Mouse (Mus musculus) bone marrow, adult 2 months (tissue): ENCODE measurements around the gene Olfr17. TPM values are rescaled to one million over a fixed set of nuclear protein-coding genes. Genes with fewer than 3 reads are reported as not detected.
"Not testable (repeated sequence)": the region's sequence is repeated elsewhere in the genome, so short reads cannot be mapped to it uniquely, and the experiment has no call there.

Experiments
- H3K27ac ChIP-seq: fragments of 200-500 bp; 2 replicates; pipeline ENCODE4 v1.5.1; 2012; ENCODE audit warnings: low read depth, mild to moderate bottlenecking, control low read depth, inconsistent platforms, low read length; ENCODE audit not compliant: control insufficient read depth, poor library complexity, insufficient read depth
- H3K4me1 ChIP-seq: fragments of 200-500 bp; 2 replicates; pipeline ENCODE4 v1.6.1; 2011; ENCODE audit warnings: low read length; ENCODE audit not compliant: control insufficient read depth, insufficient read depth
- H3K4me3 ChIP-seq: fragments of 200-500 bp; replicated peaks from 2 replicates; pipeline ENCODE3; 2011; ENCODE audit warnings: mild to moderate bottlenecking, low read depth, low read length, control low read depth; ENCODE audit not compliant: control insufficient read depth
- CTCF ChIP-seq: fragments of 200-500 bp; IDR thresholded peaks from 2 replicates; pipeline ENCODE4 v1.5.1; 2011; ENCODE audit warnings: low read length, control low read depth; ENCODE audit not compliant: control insufficient read depth, insufficient read depth
- POLR2A ChIP-seq: fragments of 200-500 bp; IDR thresholded peaks from 2 replicates; pipeline ENCODE4 v1.6.1; 2011; ENCODE audit warnings: low read depth, mild to moderate bottlenecking, control low read depth, low read length, borderline replicate concordance; ENCODE audit not compliant: control insufficient read depth
- WGBS: fragments of 180-500 bp; shearing (Covaris S2); methylation state at CpG from one replicate; pipeline ENCODE4 v1.1.7; 2018; 5-methylcytosine and 5-hydroxymethylcytosine counted together
- polyA plus RNA-seq: library from polyadenylated mRNA; stranded (reverse); fragments of >200 nt; gene quantifications from 2 replicates; pipeline ENCODE4 v1.2.4, GENCODE M21; 2011; ENCODE audit warnings: low replicate concordance; ENCODE audit not compliant: missing spikeins, insufficient read depth, insufficient read length

The Olfr17 gene
- not detected in 2 replicates for polyA plus RNA-seq

- TF ChIP-seq POLR2A (no peak), CTCF (no peak)
- H3K4me1 ChIP-seq: no peaks in the 10 kb centered on the region
- WGBS: 48% methylated on average over 1 of the region's 1 CpGs
These were observed at the start of gene Olfr17 for GRCm38 (mm10) chr7:107092920-107093319. TSS of gene Olfr17 (plus strand) at chr7:107093220.

GRCm38 (mm10) chr7:107044407-107044806 lies 48.6 kb upstream of the Olfr17 start:
- H3K4me1 ChIP-seq: no peaks in the 10 kb centered on the region
- no peak for TF ChIP-seq POLR2A
- TF ChIP-seq CTCF: no peak
- H3K27ac ChIP-seq: no peak overlapping the region
- 0% methylated on average over 1 of the region's 1 CpGs for WGBS
- no peak overlapping the region for H3K4me3 ChIP-seq

More at GRCm38 (mm10) chr7:107092920-107093319, at the start of gene Olfr17:
- no peak within 1 kb of the TSS for H3K4me3 ChIP-seq
- H3K27ac ChIP-seq: no peak within 1 kb of the TSS

- H3K4me1 ChIP-seq: no peaks in the 10 kb centered on the region
- no peak overlapping the region for H3K4me3 ChIP-seq
- no peak for TF ChIP-seq POLR2A
- TF ChIP-seq CTCF: no peak
- under 1% methylated on average over 5 of the region's 5 CpGs for WGBS
- no peak overlapping the region for H3K27ac ChIP-seq
These were observed 47.2 kb upstream of the Olfr17 start for GRCm38 (mm10) chr7:107045833-107046232.

- 22% methylated on average over 3 of the region's 3 CpGs for WGBS
- Histone ChIP-seq H3K4me3 (no peak overlapping the region), H3K4me1 (no peaks in the 10 kb centered on the region), H3K27ac (no peak overlapping the region)
- TF ChIP-seq POLR2A (no peak), CTCF (no peak)
These were observed 45.4 kb upstream of the Olfr17 start for GRCm38 (mm10) chr7:107047578-107047977.

GRCm38 (mm10) chr7:107070681-107071080 lies 22.3 kb upstream of the Olfr17 start, which contains the start of gene Olfr714:
TSS of gene Olfr714 (plus strand) at chr7:107070981.
- no peaks in the 10 kb centered on the region for H3K4me1 ChIP-seq
- TF ChIP-seq POLR2A (no peak), CTCF (no peak)
- 83% methylated on average over 2 of the region's 2 CpGs for WGBS
- H3K4me3 ChIP-seq: no peak within 1 kb of the TSS
- no peak within 1 kb of the TSS for H3K27ac ChIP-seq

- H3K27ac ChIP-seq, H3K4me1 ChIP-seq: not testable (repeated sequence)
- 68% methylated on average over 2 of the region's 2 CpGs for WGBS
These were observed 17.2 kb downstream of the Olfr17 start, which contains the start of gene Olfr715b for GRCm38 (mm10) chr7:107110269-107110668. TSS of gene Olfr715b (minus strand) at chr7:107110369.

GRCm38 (mm10) chr7:107130983-107131382 lies 38.0 kb downstream of the Olfr17 start, which contains the start of gene Olfr715:
TSS of gene Olfr715 (minus strand) at chr7:107131083.
- H3K4me1 ChIP-seq, H3K4me3 ChIP-seq, H3K27ac ChIP-seq: not testable (repeated sequence)
- WGBS: 75% methylated on average over 3 of the region's 3 CpGs

More at GRCm38 (mm10) chr7:107110269-107110668, 17.2 kb downstream of the Olfr17 start, which contains the start of gene Olfr715b:
- H3K4me3 ChIP-seq: not testable (repeated sequence)

GRCm38 (mm10) chr7:107138027-107138426 lies 45.0 kb downstream of the Olfr17 start, which contains the start of gene Olfr716:
TSS of gene Olfr716 (plus strand) at chr7:107138327.
- WGBS: 57% methylated on average over 2 of the region's 2 CpGs
- H3K4me1 ChIP-seq, H3K27ac ChIP-seq, H3K4me3 ChIP-seq: not testable (repeated sequence)

Other genes starting within 250 kb of the Olfr17 start
- gene Olfr703, start 249.9 kb upstream of the Olfr17 start, polyA plus RNA-seq: not detected in 2 replicates
- gene Olfr704, start 230.0 kb upstream of the Olfr17 start, polyA plus RNA-seq: 0.75 TPM in 1 of 2 replicates, not detected in the other
- not detected in 2 replicates for gene Olfr705, start 216.3 kb upstream of the Olfr17 start, polyA plus RNA-seq
- gene Olfr706, start 205.1 kb upstream of the Olfr17 start, polyA plus RNA-seq: not detected in 2 replicates
- not detected in 2 replicates for gene Olfr707, start 192.0 kb upstream of the Olfr17 start, polyA plus RNA-seq
- gene Olfr1532-ps1, start 185.2 kb upstream of the Olfr17 start, polyA plus RNA-seq: not detected in 2 replicates
- not detected in 2 replicates for gene Olfr709-ps1, start 161.0 kb upstream of the Olfr17 start, polyA plus RNA-seq
- not detected in 2 replicates for gene Olfr710, start 144.9 kb upstream of the Olfr17 start, polyA plus RNA-seq
- 0.29 TPM in 1 of 2 replicates, not detected in the other for gene Olfr6, start 129.3 kb upstream of the Olfr17 start, polyA plus RNA-seq
- gene Olfr711, start 117.8 kb upstream of the Olfr17 start, polyA plus RNA-seq: not detected in 2 replicates
- not detected in 2 replicates for gene Olfr2, start 87.1 kb upstream of the Olfr17 start, polyA plus RNA-seq
- gene Olfr713, start 62.0 kb upstream of the Olfr17 start, polyA plus RNA-seq: not detected in 2 replicates
- not detected in 2 replicates for gene Olfr714, start 22.2 kb upstream of the Olfr17 start, polyA plus RNA-seq
- gene Olfr715b, start 17.1 kb downstream of the Olfr17 start, polyA plus RNA-seq: not detected in 2 replicates
- not detected in 2 replicates for gene Olfr715, start 37.9 kb downstream of the Olfr17 start, polyA plus RNA-seq
- not detected in 2 replicates for gene Olfr716, start 45.1 kb downstream of the Olfr17 start, polyA plus RNA-seq
- not detected in 2 replicates for gene Nlrp14, start 73.8 kb downstream of the Olfr17 start, polyA plus RNA-seq
- gene Rbmxl2, start 116.2 kb downstream of the Olfr17 start, polyA plus RNA-seq: 5.5 TPM in 1 of 2 replicates, not detected in the other